Mouse (Mus musculus): ENCODE data around the gene Ctbs.

Ctbs gene

GRCm38 (mm10) chr3:146498989-146499388 lies 49.4 kb downstream of the Ctbs start:
- peak; percentile 57 for DNase-seq (ENCODE audit: low read depth)

GRCm38 (mm10) chr3:146499431-146500002 lies 49.9 kb downstream of the Ctbs start, which contains the start of the genes Spata1 and Gng5:
Spata1 (minus strand) TSS chr3:146499753.
Gng5 (plus strand) TSS chr3:146499807.
- DNase-seq (ENCODE audit: low read depth) = peak; percentile 84

- peak; percentile 78 for DNase-seq (ENCODE audit: low read depth)
These were observed 50.6 kb downstream of the Ctbs start for GRCm38 (mm10) chr3:146500003-146500809.

GRCm38 (mm10) chr3:146500810-146501201 lies 51.2 kb downstream of the Ctbs start:
- DNase-seq (ENCODE audit: low read depth) = no peak

GRCm38 (mm10) chr3:146501601-146502123 lies 52.1 kb downstream of the Ctbs start:
- DNase-seq (ENCODE audit: low read depth) = no peak

GRCm38 (mm10) chr3:146506711-146507110 lies 57.1 kb downstream of the Ctbs start:
- DNase-seq (ENCODE audit: low read depth) = no peak

All from 416B (cell line).